Mouse (Mus musculus): Measurements from ENCODE around the gene Ankrd24.

Ankrd24 gene

DNA sequence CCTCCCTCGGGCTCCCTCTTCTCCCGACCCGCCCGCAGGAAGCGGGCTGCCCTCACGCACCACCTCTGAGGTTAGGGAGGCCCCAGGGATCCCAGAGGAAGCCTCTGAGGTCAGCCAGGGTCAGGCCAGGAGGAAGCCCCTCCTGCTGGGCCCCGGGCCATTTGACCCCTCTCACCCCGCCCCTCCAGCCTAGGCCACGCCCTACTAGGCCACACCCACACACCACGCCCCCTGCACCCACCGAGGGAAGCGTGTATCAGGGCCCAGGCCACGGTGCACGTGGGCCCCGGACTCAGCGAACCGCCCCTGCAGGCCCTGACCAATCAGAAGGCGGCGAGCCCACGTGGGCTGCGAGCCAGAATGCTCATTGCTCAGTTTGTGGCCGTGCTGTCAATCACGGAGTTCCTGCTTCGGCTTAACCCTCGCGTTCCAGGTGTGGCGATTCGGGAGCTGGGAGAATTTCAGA is 27.6 kb upstream of the Ankrd24 start, which contains the start of gene Tle6:
Tle6 (minus strand) TSS at position 336 of the 466 bp plus-strand sequence.
- peak; percentile 60; the same call in 1 of the 2 replicates for TF ChIP-seq GATA4 (IDR thresholded peaks at IDR 0.05; ENCODE audit: insufficient replicate concordance, low read length)

DNA sequence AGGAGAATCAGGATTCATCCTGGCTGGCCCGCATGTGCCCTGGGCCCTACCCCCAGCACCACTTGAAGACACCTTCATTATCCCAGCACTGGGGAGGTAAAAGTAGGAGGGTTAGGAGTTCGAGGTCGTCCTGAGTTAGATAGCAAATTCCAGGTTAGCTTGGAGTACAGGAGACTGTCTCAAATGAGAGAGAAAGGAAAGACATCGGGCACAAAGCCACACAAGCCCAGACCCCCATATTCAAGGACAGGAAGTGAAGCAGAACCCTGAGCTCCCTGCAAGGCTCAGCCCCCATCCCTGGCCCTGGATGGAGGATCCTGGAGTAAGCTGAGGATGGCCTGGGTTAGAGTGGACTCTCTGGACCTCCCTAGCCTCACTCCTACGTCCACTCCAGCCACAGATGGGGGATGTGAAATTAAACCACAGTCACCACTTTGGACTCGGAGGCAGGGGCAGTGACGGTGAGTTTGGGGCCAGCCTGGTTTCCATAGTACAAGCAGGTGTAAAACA is 26.9 kb upstream of the Ankrd24 start:
- TF ChIP-seq GATA4 (IDR thresholded peaks at IDR 0.05; ENCODE audit: insufficient replicate concordance, low read length) = no peak

DNA sequence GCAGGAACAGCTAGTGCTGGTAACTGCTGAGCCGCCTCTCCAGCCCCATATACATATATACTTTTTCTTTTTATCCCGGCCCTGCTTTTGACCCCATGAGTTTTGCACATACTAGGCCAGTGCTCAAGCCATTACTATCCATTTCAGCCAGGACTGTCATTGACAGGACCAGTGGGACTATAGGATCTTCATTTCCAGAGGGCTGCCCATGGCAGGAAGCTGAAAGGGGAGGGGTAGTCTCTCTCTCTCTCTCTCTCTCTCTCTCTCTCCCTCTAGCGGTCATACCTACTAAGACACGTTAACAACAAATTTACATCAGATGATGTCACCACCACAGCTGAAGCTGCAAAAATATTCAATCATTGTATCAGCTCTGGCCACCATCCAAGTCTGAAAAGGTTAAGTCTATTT is 25.6 kb upstream of the Ankrd24 start:
- TF ChIP-seq GATA4 (IDR thresholded peaks at IDR 0.05; ENCODE audit: insufficient replicate concordance, low read length) = no peak

DNA sequence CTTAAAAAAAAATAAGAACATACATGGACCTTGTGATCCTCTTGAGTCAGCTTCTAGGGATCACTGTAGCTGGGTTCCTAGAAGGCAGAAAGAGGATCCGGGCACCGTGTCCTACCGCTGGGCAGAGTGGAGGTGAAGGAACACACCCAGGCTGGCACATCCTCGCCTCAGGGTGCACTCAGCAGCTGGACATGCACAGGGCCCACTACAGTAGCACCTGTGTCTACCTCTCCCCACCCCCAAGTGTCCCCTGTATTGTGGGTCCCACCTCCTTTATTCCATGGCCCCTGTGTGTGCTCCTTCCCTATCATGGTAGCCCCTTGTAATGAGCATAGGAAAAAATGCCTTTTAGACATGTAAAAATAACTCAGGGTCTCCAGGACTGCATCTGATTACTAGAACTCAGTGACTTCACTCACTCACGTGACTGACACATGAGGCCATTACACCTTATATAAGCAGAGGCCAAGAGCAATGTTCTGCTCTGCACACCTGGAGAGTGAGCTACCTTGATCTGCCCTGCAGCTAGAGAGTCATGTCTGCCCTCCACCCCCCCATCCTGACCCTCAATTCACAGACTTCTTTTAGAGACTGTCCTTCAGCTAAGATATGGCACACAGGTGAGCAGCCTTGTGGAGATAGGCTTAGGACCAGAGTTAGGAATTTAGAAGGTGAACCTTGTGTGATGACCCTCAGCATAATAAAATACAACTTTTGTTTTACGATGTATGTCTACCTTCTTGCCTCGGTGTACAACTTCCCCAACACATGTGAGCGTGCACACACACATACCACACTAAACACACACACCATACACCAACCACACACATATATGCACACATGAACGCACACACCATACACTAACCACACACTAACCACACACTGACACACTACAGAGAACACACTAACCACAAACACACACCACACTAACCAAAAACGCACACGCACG is 24.0 kb upstream of the Ankrd24 start:
- no peak for TF ChIP-seq GATA4 (IDR thresholded peaks at IDR 0.05; ENCODE audit: insufficient replicate concordance, low read length)

DNA sequence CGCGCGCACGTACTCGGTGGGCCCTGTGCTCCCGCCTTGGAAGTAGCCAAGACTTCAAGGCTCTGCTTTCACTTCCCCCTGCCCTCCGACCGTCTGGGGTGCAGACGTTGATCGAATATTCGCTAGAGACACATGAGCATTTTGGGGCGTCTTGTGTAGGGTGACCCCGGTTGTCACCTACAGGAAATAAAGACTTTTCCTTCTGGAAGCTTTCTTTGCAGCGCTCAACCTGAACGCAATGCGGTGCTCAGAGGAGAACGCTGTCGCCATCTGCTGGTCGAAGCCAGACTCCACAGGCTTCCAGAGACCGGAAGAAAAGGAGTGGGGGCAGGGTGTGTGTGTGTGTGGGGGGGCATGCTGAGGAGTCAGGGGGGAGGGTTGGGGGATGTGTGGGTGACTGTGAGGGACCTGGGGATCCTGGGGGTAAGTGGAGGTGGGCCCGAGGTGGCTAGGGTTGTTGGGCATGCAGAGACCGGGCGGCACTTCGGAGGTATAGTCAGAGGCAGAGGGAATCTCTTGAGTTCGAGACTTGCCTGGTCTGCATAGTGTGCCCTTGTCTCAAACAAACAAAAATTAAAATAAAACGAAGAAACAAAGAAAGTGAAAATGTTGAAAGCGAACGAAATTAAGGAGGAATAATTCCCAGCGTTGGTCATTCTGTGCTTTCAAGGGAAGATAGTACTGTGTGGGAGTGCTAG is 23.2 kb upstream of the Ankrd24 start:
- TF ChIP-seq GATA4 (IDR thresholded peaks at IDR 0.05; ENCODE audit: insufficient replicate concordance, low read length) = no peak

DNA sequence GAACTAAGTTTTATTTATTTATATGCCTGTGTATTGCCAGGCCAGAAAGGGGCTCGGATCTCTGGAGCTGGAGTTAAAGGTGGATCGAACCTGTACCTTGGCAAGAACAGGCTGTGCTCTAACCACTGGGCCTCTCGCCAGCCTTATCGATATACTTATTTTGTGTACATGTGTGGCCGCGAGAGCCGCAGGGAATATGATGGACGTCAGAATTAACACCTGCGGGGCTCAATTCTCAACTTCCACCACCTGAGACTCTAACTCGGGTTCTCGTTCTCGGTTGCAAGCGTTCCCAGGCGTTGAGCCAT is 22.7 kb upstream of the Ankrd24 start:
- TF ChIP-seq GATA4 (IDR thresholded peaks at IDR 0.05; ENCODE audit: insufficient replicate concordance, low read length) = no peak

DNA sequence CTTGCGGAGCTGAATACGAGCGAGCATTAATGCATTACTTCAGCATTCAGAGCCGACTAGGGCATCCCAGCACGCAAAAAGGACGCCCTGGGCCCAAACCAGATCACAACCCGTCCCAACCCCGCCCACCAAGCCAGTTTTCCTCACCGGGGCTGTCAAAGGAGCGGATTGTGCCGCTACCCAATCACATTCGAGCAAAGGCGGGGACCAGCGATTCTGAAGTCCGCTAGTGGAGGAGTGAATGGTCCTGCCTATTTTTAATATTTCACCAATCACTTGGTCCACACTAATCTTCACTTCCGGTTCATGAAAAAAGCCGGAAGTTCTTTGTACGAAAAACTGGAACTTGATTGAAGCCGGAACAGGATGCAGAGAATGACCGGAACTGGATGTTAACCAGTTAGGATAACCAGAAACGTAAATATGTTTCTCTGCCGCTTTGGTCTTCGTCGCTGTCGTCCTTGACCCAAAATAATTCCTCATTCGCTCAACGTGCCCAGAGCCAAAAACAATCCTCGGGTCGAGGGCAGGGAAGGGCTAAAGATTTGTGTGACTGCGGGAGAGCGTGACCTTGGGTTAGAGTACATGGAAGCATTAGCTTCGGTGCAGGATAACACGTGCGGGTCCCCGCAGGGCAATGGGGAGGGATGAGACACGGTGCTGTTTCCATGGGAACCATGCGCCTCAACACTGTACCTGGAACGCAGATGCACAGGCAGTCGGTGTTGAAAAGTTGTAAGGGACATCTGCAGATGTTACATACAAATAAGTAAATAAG is 22.2 kb upstream of the Ankrd24 start, which contains the start of gene BC025920:
BC025920 (plus strand) TSS at position 297 of the 778 bp plus-strand sequence.
- peak; percentile 76; the same call in 1 of the 2 replicates for TF ChIP-seq GATA4 (IDR thresholded peaks at IDR 0.05; ENCODE audit: insufficient replicate concordance, low read length)

DNA sequence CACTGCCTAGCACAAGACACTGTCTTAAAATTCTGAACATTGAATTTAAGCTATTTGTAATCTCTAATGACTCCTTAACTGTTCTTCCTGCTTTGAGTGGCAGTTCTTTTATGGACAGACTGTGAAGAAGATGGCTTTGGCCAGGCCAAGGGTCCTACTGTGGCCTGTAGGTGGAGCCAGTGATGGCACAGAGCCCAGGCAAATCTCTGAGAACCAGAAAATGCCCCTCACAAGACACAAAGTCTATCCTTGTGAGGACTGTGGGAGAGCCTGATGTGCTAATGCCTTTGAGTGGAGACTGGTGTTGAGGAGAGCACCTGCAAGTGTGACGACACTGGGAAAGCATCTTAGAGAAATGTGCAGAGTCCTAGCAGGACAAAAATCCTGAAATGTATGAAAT is 20.0 kb upstream of the Ankrd24 start:
- no peak for TF ChIP-seq GATA4 (IDR thresholded peaks at IDR 0.05; ENCODE audit: insufficient replicate concordance, low read length)

DNA sequence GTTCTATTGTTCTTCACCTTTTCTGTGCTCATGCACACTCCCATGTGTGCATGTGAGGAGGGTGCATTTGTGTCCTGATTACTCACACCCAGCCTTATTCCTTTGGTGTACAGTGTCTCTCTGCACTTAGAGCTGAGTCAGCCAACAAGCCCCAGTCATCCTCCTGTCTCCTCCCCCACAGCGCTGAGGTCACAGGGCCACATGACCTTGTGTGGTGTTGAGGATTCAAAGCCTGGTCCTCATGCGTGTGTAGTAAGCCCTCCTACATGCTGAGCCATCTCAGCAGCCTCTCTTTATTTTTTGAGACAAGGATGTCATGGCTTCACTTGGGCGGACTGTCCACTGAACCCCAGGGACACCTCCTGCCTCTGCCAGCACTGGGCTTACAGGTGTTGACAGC is 15.6 kb upstream of the Ankrd24 start:
- TF ChIP-seq GATA4 (IDR thresholded peaks at IDR 0.05; ENCODE audit: insufficient replicate concordance, low read length) = no peak

DNA sequence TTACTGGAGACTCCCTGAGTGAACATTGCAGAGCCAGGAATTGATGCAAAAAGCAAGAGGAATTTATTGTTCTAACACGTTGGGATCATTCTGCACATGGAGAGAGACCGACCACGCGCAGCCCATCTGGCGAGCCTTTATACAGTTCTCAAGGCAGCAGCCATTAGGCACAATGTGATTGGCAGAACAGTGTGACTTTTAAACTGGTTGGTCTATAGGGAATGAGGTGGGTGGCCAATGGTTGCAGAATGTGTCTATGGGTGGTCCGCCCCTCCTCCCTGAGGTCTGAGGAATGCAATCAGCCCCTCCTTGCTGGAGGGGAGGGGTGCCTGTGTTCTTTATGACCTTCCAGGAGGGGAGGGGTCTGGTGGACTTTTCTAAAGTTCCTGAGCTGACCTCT is 12.9 kb upstream of the Ankrd24 start:
- no peak for TF ChIP-seq GATA4 (IDR thresholded peaks at IDR 0.05; ENCODE audit: insufficient replicate concordance, low read length)

DNA sequence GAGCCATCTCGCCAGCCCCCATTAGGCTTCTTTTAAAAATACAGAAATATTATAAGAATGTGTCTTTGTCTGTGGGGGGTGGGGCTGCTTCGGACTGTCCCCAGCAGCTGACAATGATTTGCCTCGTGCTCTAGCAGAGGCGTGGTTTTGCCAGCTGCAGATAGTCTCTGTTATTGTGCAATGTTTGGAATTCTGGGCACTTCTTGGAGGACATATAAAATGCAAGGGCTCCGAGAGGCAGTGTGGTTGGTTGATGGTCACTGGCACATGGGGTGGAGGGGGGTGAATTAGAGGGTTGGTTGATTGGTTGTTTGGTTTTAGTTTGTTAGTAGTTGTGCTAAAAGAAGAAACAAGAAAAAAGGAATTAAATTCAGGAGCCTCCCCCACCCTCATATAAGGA is 8.4 kb upstream of the Ankrd24 start:
- TF ChIP-seq GATA4 (IDR thresholded peaks at IDR 0.05; ENCODE audit: insufficient replicate concordance, low read length) = no peak

DNA sequence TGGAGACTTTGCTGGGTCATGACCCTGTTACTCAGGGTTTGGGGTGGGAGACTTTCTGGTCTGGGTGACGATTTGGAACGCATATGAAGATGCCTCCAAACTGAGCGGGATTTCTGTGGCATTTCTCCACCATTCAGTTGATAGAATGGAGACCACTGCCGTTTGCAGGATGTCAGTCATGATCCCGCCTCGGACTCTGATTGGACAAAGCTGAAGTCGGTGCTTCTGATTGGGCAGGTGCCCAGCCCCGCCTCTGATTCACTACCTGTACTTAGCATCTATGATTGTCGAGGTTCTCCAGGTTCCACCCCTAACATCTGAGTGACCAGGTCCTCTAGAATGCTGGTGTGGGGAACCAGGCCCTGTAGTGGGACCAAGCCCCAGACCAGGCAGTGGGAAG is 7.6 kb upstream of the Ankrd24 start:
- TF ChIP-seq GATA4 (IDR thresholded peaks at IDR 0.05; ENCODE audit: insufficient replicate concordance, low read length) = no peak

DNA sequence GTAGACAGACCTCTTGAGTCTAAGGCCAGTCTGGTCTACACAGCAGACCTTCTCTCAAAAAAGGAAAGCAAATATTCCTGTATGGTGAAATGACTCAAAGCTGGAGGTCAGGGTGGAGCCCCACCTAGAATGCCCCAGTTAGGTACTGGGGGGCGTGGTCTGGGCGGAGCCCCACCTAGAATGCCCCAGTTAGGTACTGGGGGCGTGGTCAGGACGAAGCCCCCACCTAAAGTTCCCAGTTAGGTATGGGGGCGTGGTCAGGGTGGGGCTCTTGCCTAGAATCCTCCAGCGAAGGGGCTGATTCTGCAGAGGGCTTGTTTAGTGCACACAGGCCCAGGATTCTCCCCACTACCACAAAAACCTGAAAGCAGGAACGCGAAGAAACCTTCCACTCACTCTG is 4.9 kb upstream of the Ankrd24 start:
- TF ChIP-seq GATA4 (IDR thresholded peaks at IDR 0.05; ENCODE audit: insufficient replicate concordance, low read length) = no peak

DNA sequence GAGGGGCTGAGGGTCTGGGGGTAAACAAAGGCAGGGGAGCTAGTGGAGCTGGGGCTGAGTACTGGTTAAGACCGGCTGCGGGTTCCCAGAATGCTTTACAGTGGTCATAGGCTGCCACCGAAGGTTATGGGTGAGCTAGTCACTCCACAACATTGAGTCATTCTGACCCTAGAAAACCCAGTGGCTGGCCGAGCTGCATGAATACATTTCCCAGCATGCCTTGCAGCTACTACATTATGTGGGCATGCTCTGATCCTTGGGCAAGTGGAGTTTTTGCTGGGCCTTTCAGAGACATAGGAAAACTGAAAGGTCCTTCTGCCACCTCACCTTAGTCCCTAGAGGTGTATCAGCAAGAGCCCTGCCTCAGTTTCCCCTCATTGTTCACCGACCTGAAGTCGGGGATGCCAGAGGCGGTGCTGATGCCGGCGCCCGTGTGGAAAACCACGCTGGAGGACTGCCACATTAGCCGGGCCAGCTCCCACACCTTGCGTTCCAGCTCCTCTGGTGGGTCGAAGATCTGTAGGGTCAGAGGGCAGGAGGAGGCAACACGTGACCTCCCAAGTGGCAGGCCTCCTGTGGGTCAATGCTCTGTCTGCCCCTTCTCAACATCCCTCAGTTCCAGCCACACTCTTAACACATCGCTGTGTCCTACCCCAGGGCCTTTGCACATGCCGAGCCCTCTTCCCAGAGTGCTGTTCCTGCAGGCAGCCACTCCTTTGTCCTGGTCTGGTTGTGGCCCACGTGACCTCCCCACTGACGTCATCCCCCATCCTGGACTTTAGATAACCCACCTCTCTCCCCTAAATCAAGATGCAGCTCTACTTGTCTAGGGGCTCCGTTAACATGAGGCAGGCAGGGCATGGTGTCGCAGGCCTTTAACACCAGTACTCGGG is 2.0 kb upstream of the Ankrd24 start:
- TF ChIP-seq GATA4 (IDR thresholded peaks at IDR 0.05; ENCODE audit: insufficient replicate concordance, low read length) = no peak

Data from liver, adult (tissue).